Mouse (Mus musculus) ES-E14 (cell line): ENCODE data around the gene Ugt2b1. TPM values are rescaled to one million over a fixed set of nuclear protein-coding genes. Genes with fewer than 3 reads are reported as not detected.

ENCODE experiments used
- DNase-seq: peaks from one replicate; pipeline ENCODE4 v3.0.0-alpha.2; 2013; ENCODE audit warnings: low read depth, low spot score
- H3K27ac ChIP-seq: 2 replicates; pipeline ENCODE4 v1.5.1; 2012; ENCODE audit warnings: low read depth, mild to moderate bottlenecking, low read length, moderate library complexity, mixed read lengths; ENCODE audit not compliant: poor library complexity, insufficient read depth, severe bottlenecking
- H3K36me3 ChIP-seq: 2 replicates; pipeline ENCODE4 v1.6.1; 2012; ENCODE audit warnings: mild to moderate bottlenecking, low read length, moderate library complexity, mixed read lengths; ENCODE audit not compliant: control insufficient read depth, poor library complexity, insufficient read depth, severe bottlenecking
- H3K4me1 ChIP-seq, 2 experiments: fragments of 150-350 bp in 1 of 2; sonication (generic) in 1 of 2; 2 replicates each; pipeline ENCODE4 v1.6.1; 2012; ENCODE audit warnings: low read length in 2 of 2, mild to moderate bottlenecking in 1 of 2, mixed read lengths in 1 of 2; ENCODE audit not compliant: control insufficient read depth in 2 of 2, insufficient read depth in 2 of 2, poor library complexity in 1 of 2
- H3K4me3 ChIP-seq, 2 experiments: fragments of 150-350 bp in 1 of 2; sonication (generic) in 1 of 2; 2 replicates each; pipeline ENCODE4 v1.5.1; 2012; ENCODE audit warnings: low read length in 2 of 2, low read depth in 1 of 2, mild to moderate bottlenecking in 1 of 2, mixed read lengths in 1 of 2; ENCODE audit not compliant: insufficient read depth in 1 of 2, poor library complexity in 1 of 2, severe bottlenecking in 1 of 2
- H3K9ac ChIP-seq: 2 replicates; pipeline ENCODE4 v1.6.1; 2012; ENCODE audit warnings: low read depth, mild to moderate bottlenecking, low read length, mixed read lengths; ENCODE audit not compliant: poor library complexity, insufficient read depth, severe bottlenecking
- H3K9me3 ChIP-seq: fragments of 150-350 bp; sonication (generic); 2 replicates; pipeline ENCODE4 v1.6.1; 2012; ENCODE audit warnings: low read depth, mild to moderate bottlenecking, low read length; ENCODE audit not compliant: control insufficient read depth, insufficient read depth
- CHD2 ChIP-seq: IDR thresholded peaks from 2 replicates; pipeline ENCODE4 v1.6.1; 2014; ENCODE audit warnings: mild to moderate bottlenecking, low read depth, low read length, inconsistent platforms
- HCFC1 ChIP-seq: IDR thresholded peaks from 2 replicates; pipeline ENCODE4 v1.6.1; 2012; ENCODE audit warnings: low read length, inconsistent platforms, borderline replicate concordance; ENCODE audit not compliant: insufficient read depth
- MAFK ChIP-seq: IDR thresholded peaks from 2 replicates; pipeline ENCODE4 v1.6.1; 2014; ENCODE audit warnings: mild to moderate bottlenecking, low read depth, low read length, inconsistent platforms; ENCODE audit not compliant: insufficient read depth
- ZC3H11A ChIP-seq: IDR thresholded peaks from 2 replicates; pipeline ENCODE4 v1.6.1; 2012; ENCODE audit warnings: low read depth, mild to moderate bottlenecking, inconsistent platforms, low read length, borderline replicate concordance
- ZNF384 ChIP-seq: IDR thresholded peaks from 2 replicates; pipeline ENCODE4 v1.6.1; 2012; ENCODE audit warnings: low read depth, low read length, inconsistent platforms
- in situ Hi-C, 2 experiments: fragments of 600-800 bp; cut with MboI; formaldehyde crosslinking; loops; one replicate each; pipeline ENCODE4 v1.15.1; 2025; ENCODE audit warnings: low sequenced_read_pairs in 2 of 2, inconsistent platforms in 1 of 2; ENCODE audit not compliant: unreplicated experiment in 2 of 2
- total RNA-seq: library from RNA; depleted of rRNA; stranded (reverse); fragments of 300-350 nt; gene quantifications from 2 replicates; pipeline ENCODE4 v1.2.3, GENCODE M21; 2012; rRNA removed

Gene Ugt2b1
- total RNA-seq, 1 experiment = not detected

- H3K27ac ChIP-seq = no peak overlapping the region
- TF ChIP-seq HCFC1 = no peak
- no peak for TF ChIP-seq CHD2
- no peak for TF ChIP-seq ZNF384
- no peak; the same call in 1 of the 2 replicates for TF ChIP-seq ZC3H11A
- TF ChIP-seq MAFK = no peak
- no peaks in the 10 kb centered on the region for H3K4me1 ChIP-seq
- DNase-seq = peak; percentile 2
- in situ Hi-C loops = loop anchor here in 1 of 2 experiments (25.0 kb wide), 1 partner anchor 251 kb away; the partner anchor contains the start of gene Ugt2b5
- H3K9me3 ChIP-seq = peaks cover 2% of the 10 kb centered on the region; the same call in 1 of the 2 replicates
- H3K9ac ChIP-seq = no peak overlapping the region
- H3K36me3 ChIP-seq = no peaks in the 10 kb centered on the region
- no peak overlapping the region for H3K4me3 ChIP-seq
These were observed 39.7 kb downstream of the Ugt2b1 start for GRCm38 (mm10) chr5:86886620-86887019.

GRCm38 (mm10) chr5:86871877-86872276 lies 54.5 kb downstream of the Ugt2b1 start:
- no peak overlapping the region for H3K9ac ChIP-seq
- H3K4me1 ChIP-seq = no peaks in the 10 kb centered on the region
- no peaks in the 10 kb centered on the region for H3K9me3 ChIP-seq
- no peak overlapping the region for H3K27ac ChIP-seq
- DNase-seq = no peak
- TF ChIP-seq ZC3H11A (no peak), CHD2 (no peak), MAFK (no peak), HCFC1 (no peak), ZNF384 (no peak)
- H3K36me3 ChIP-seq = no peaks in the 10 kb centered on the region
- in situ Hi-C loops = no loop called here
- H3K4me3 ChIP-seq = no peak overlapping the region

Other genes starting within 250 kb of the Ugt2b1 start
- gene Tmprss11e, start 180.7 kb downstream of the Ugt2b1 start, total RNA-seq = 0.09 TPM in 1 of 2 replicates, not detected in the other
- gene Ythdc1, start 122.3 kb downstream of the Ugt2b1 start, total RNA-seq = 54.7 and 66.9 TPM in 2 replicates
- 0.45 TPM in 1 of 2 replicates, not detected in the other for gene Ugt2b34, start 19.6 kb downstream of the Ugt2b1 start, total RNA-seq
- gene Ugt2b35, start 74.3 kb upstream of the Ugt2b1 start, total RNA-seq = 0.04 TPM in 1 of 2 replicates, not detected in the other
- not detected in 2 replicates for gene Ugt2b36, start 166.0 kb upstream of the Ugt2b1 start, total RNA-seq
- gene Ugt2b5, start 213.8 kb upstream of the Ugt2b1 start, total RNA-seq = not detected in 2 replicates